Mouse (Mus musculus): ENCODE results near the gene Trit1. TPM values are rescaled to one million over a fixed set of nuclear protein-coding genes. Genes with fewer than 3 reads are reported as not detected.

The Trit1 gene
- polyA plus RNA-seq, 1 experiment, result 0.85 TPM

- no peaks in the 10 kb centered on the region for H3K4me1 ChIP-seq
- no peak overlapping the region for H3K4me3 ChIP-seq (replicated peaks)
- H3K27me3 ChIP-seq (replicated peaks), result peaks cover 27% of the 10 kb centered on the region
- no peaks in the 10 kb centered on the region for H3K36me3 ChIP-seq (replicated peaks; ENCODE audit: low read length)
- H3K9me3 ChIP-seq, result peaks cover 3% of the 10 kb centered on the region; the same call in 1 of the 2 replicates
- TF ChIP-seq GATA1 (IDR thresholded peaks at IDR 0.05; ENCODE audit: borderline replicate concordance, low read length) (no peak), FLI1 (IDR thresholded peaks at IDR 0.05; ENCODE audit: low read length) (no peak)
Measured at GRCm38 (mm10) chr4:123092621-123093020, 76.2 kb downstream of the Trit1 start.

- Histone ChIP-seq H3K4me1 (no peaks in the 10 kb centered on the region), H3K4me3 (replicated peaks) (no peak overlapping the region), H3K9me3 (peaks cover 3% of the 10 kb centered on the region; the same call in 1 of the 2 replicates), H3K27me3 (replicated peaks) (peaks cover 30% of the 10 kb centered on the region), H3K36me3 (replicated peaks; ENCODE audit: low read length) (no peaks in the 10 kb centered on the region)
- TF ChIP-seq GATA1 (IDR thresholded peaks at IDR 0.05; ENCODE audit: borderline replicate concordance, low read length) (no peak), FLI1 (IDR thresholded peaks at IDR 0.05; ENCODE audit: low read length) (no peak)
Measured at GRCm38 (mm10) chr4:123093064-123093776, 76.8 kb downstream of the Trit1 start.

GRCm38 (mm10) chr4:123093869-123094268, 77.5 kb downstream of the Trit1 start:
- Histone ChIP-seq H3K27me3 (replicated peaks) (peaks cover 29% of the 10 kb centered on the region), H3K4me3 (replicated peaks) (no peak overlapping the region), H3K36me3 (replicated peaks; ENCODE audit: low read length) (no peaks in the 10 kb centered on the region), H3K4me1 (no peaks in the 10 kb centered on the region), H3K9me3 (peaks cover 3% of the 10 kb centered on the region; the same call in 1 of the 2 replicates)
- TF ChIP-seq FLI1 (IDR thresholded peaks at IDR 0.05; ENCODE audit: low read length) (no peak), GATA1 (IDR thresholded peaks at IDR 0.05; ENCODE audit: borderline replicate concordance, low read length) (no peak)

Other genes with a start within 250 kb of the Trit1 start
- 4.9 TPM in 1 of 2 replicates, not detected in the other for gene Ppt1, start 180.4 kb upstream of the Trit1 start, polyA plus RNA-seq (2012; ENCODE audit: insufficient read depth, low replicate concordance)
- 88.2 and 145 TPM in 2 replicates for gene Cap1, start 130.5 kb upstream of the Trit1 start, polyA plus RNA-seq (2012; ENCODE audit: insufficient read depth, low replicate concordance)
- 0.12 and 14.4 TPM in 2 replicates for gene Mfsd2a, start 55.4 kb upstream of the Trit1 start, polyA plus RNA-seq (2012; ENCODE audit: insufficient read depth, low replicate concordance)
- gene Mycl, start 20.9 kb upstream of the Trit1 start, polyA plus RNA-seq (2012; ENCODE audit: insufficient read depth, low replicate concordance), result not detected in 2 replicates
- gene Bmp8b, start 88.6 kb downstream of the Trit1 start, polyA plus RNA-seq (2012; ENCODE audit: insufficient read depth, low replicate concordance), result not detected in 2 replicates
- gene Oxct2b, start 99.7 kb downstream of the Trit1 start, polyA plus RNA-seq (2012; ENCODE audit: insufficient read depth, low replicate concordance), result 3.0 TPM in 1 of 2 replicates, not detected in the other
- 4.7 TPM in 1 of 2 replicates, not detected in the other for gene Ppie, start 123.4 kb downstream of the Trit1 start, polyA plus RNA-seq (2012; ENCODE audit: insufficient read depth, low replicate concordance)
- gene Hpcal4, start 166.6 kb downstream of the Trit1 start, polyA plus RNA-seq (2012; ENCODE audit: insufficient read depth, low replicate concordance), result not detected in 2 replicates
- not detected in 2 replicates for gene Nt5c1a, start 184.9 kb downstream of the Trit1 start, polyA plus RNA-seq (2012; ENCODE audit: insufficient read depth, low replicate concordance)
- gene Heyl, start 217.0 kb downstream of the Trit1 start, polyA plus RNA-seq (2012; ENCODE audit: insufficient read depth, low replicate concordance), result not detected in 2 replicates
- gene Pabpc4, start 245.8 kb downstream of the Trit1 start, polyA plus RNA-seq (2012; ENCODE audit: insufficient read depth, low replicate concordance), result 478 and 1,194 TPM in 2 replicates

All from megakaryocyte, embryonic 14.5 days (primary cell).